ENCODE assay signal across 8 mouse cellular contexts in genomic region chr6:127932697-127933096, GRCm38 (mm10). TPM values are rescaled to one million over a fixed set of nuclear protein-coding genes. Genes with fewer than 3 reads are reported as not detected.
A peak's percentile ranks its signal among the peaks of the same experiment; 100 is the strongest.
DNase-seq lines count a peak whose midpoint lies in the region; ATAC-seq lines count a peak whose summit lies in the region.

No protein-coding gene starts in this region.

- no peak overlapping the region for H3K27ac ChIP-seq in midbrain, embryonic 13.5 days
- no peak overlapping the region for H3K27ac ChIP-seq in midbrain, embryonic 10.5 days (replicated peaks)
- H3K27ac ChIP-seq in heart, embryonic 13.5 days (replicated peaks): 0 out of 2 replicates have a peak overlapping the region, but pooled peaks have one; percentile 8
- peak overlapping the region; percentile 63 for H3K27ac ChIP-seq in limb, embryonic 10.5 days

- 76% methylated on average over 5 of the region's 5 CpGs for WGBS in midbrain, embryonic 13.5 days
- WGBS in midbrain, embryonic 10.5 days: 77% methylated on average over 5 of the region's 5 CpGs
- WGBS in heart, embryonic 13.5 days: 46% methylated on average over 5 of the region's 5 CpGs
- 41% methylated on average over 5 of the region's 5 CpGs for WGBS in limb, embryonic 10.5 days

- H3K9me3 ChIP-seq in midbrain, embryonic 13.5 days: no peaks in the 10 kb centered on the region
- no peaks in the 10 kb centered on the region for H3K9me3 ChIP-seq in midbrain, embryonic 10.5 days (replicated peaks)
- H3K9me3 ChIP-seq in heart, embryonic 13.5 days: no peaks in the 10 kb centered on the region
- H3K9me3 ChIP-seq in limb, embryonic 10.5 days (replicated peaks): peaks cover 4% of the 10 kb centered on the region; the same call in 1 of the 2 replicates

- 0 out of 2 replicates have a peak, but pooled peaks cover 5% of the 10 kb centered on the region for H3K4me1 ChIP-seq in midbrain, embryonic 13.5 days (replicated peaks)
- peaks cover 19% of the 10 kb centered on the region for H3K4me1 ChIP-seq in midbrain, embryonic 10.5 days
- H3K4me1 ChIP-seq in heart, embryonic 13.5 days: peaks cover 40% of the 10 kb centered on the region
- H3K4me1 ChIP-seq in limb, embryonic 10.5 days: peaks cover 29% of the 10 kb centered on the region

- H3K4me2 ChIP-seq in midbrain, embryonic 13.5 days (replicated peaks): no peak overlapping the region
- no peak overlapping the region for H3K4me2 ChIP-seq in heart, embryonic 13.5 days

- no peak overlapping the region for H3K4me3 ChIP-seq in midbrain, embryonic 13.5 days (replicated peaks)
- H3K4me3 ChIP-seq in midbrain, embryonic 10.5 days: no peak overlapping the region
- no peak overlapping the region for H3K4me3 ChIP-seq in heart, embryonic 13.5 days
- H3K4me3 ChIP-seq in limb, embryonic 10.5 days: no peak overlapping the region

- no peaks in the 10 kb centered on the region for H3K36me3 ChIP-seq in midbrain, embryonic 13.5 days
- H3K36me3 ChIP-seq in midbrain, embryonic 10.5 days: no peaks in the 10 kb centered on the region
- no peaks in the 10 kb centered on the region for H3K36me3 ChIP-seq in heart, embryonic 13.5 days
- peaks cover 12% of the 10 kb centered on the region for H3K36me3 ChIP-seq in limb, embryonic 10.5 days

- H3K27me3 ChIP-seq in midbrain, embryonic 13.5 days: no peaks in the 10 kb centered on the region
- H3K27me3 ChIP-seq in midbrain, embryonic 10.5 days (ENCODE audit: low read depth, poor library complexity, severe bottlenecking): no peaks in the 10 kb centered on the region
- no peaks in the 10 kb centered on the region for H3K27me3 ChIP-seq in heart, embryonic 13.5 days (replicated peaks)
- H3K27me3 ChIP-seq in limb, embryonic 10.5 days (ENCODE audit: low read depth, poor library complexity, severe bottlenecking): no peaks in the 10 kb centered on the region

- no peak for DNase-seq in midbrain, embryonic 10.5 days (ENCODE audit: low spot score)
- DNase-seq in limb, embryonic 10.5 days (ENCODE audit: low spot score): peak; percentile 39
- peak; percentile 65 for DNase-seq in testis, postnatal 10 days (ENCODE audit: low spot score)
- DNase-seq in left cerebral cortex, adult 18-20 months (ENCODE audit: low spot score in 2 of 2): no peak
- DNase-seq in spleen, postnatal 14 days (ENCODE audit: low spot score in 2 of 2): no peak

- no peak overlapping the region for H3K9ac ChIP-seq in midbrain, embryonic 13.5 days (replicated peaks)
- H3K9ac ChIP-seq in heart, embryonic 13.5 days: no peak overlapping the region

- ATAC-seq in midbrain, embryonic 13.5 days: 0 out of 2 replicates have a peak, but pooled peaks have one; percentile 14
- no peak for ATAC-seq in heart, embryonic 13.5 days (ENCODE audit: extremely low read depth, insufficient number of reproducible peaks, low FRiP score, low TSS enrichment)
- no peak for ATAC-seq in erythroid progenitor cell, adult 5-6 weeks (replicated peaks; ENCODE audit: low FRiP score, poor library complexity, severe bottlenecking)

RNA-seq across cellular contexts. Expression of gene Tspan11, which starts 45.3 kb away (rescaled TPM):
- 13.9 and 14.6 TPM in 2 replicates for polyA plus RNA-seq in midbrain, embryonic 13.5 days (2015; fragmentation: Nextera tagmentation; extraction: Ambion mirVana)
- 4.7 and 9.1 TPM in 2 replicates for polyA plus RNA-seq in midbrain, embryonic 10.5 days (2016; fragmentation: Nextera tagmentation; extraction: Ambion mirVana)
- 2.0 and 3.3 TPM in 2 replicates for polyA plus RNA-seq in heart, embryonic 13.5 days (2015; fragmentation: Nextera tagmentation; extraction: Ambion mirVana)
- 2.1 and 9.2 TPM in 2 replicates for polyA plus RNA-seq in limb, embryonic 10.5 days (2016; fragmentation: Nextera tagmentation; extraction: Ambion mirVana)
- total RNA-seq in left cerebral cortex, adult 18-20 months (2021): 1 to 10 TPM; 4.6 to 6.3 TPM
- not detected in 2 replicates for total RNA-seq in erythroid progenitor cell, adult 5-6 weeks (2015; ENCODE audit: low replicate concordance)
- total RNA-seq in erythroid progenitor cell, adult 5-6 weeks (2017; ENCODE audit: low replicate concordance): not detected in 2 replicates

Comparison
In these comparisons a context has a peak if more than half of its experiments do, and no peak if none do; other contexts are left out.
1. H3K27ac ChIP-seq: peak in heart, embryonic 13.5 days (single experiment) and limb, embryonic 10.5 days (single experiment); none in midbrain, embryonic 13.5 days (single experiment) and midbrain, embryonic 10.5 days (single experiment).
2. DNase-seq: peak in limb, embryonic 10.5 days (single experiment) and testis, postnatal 10 days (single experiment); none in midbrain, embryonic 10.5 days (single experiment), left cerebral cortex, adult 18-20 months (0 of 2) and spleen, postnatal 14 days (0 of 2).